Mouse (Mus musculus) liver, postnatal 0 days (tissue): ENCODE measurements at regions not wholly inside any gene's neighbourhood (a gene's known extent, or its start where the extent isn't known, plus 50 kb on each side); places are given as distances from the start of the nearest gene placed in this dataset.
A peak's percentile ranks its signal among the peaks of the same experiment; 100 is the strongest.

Experiments used
- CTCF ChIP-seq: sonication (generic); IDR thresholded peaks from 2 replicates; pipeline ENCODE4 v1.5.1; 2016; ENCODE audit warnings: antibody characterized with exemption, low read depth
- EP300 ChIP-seq: IDR thresholded peaks from 2 replicates; pipeline ENCODE4 v1.6.1; 2016; ENCODE audit warnings: antibody characterized with exemption, low read depth, mild to moderate bottlenecking

- TF ChIP-seq EP300 (no peak), CTCF (0 out of 2 replicates have a peak, but pooled peaks have one; percentile 21)
Measured at GRCm38 (mm10) chr3:83416536-83416935, 288.8 kb downstream of the Dchs2 start.
